Mouse (Mus musculus): ENCODE measurements around the gene Mroh3.

Mroh3 gene

GRCm38 (mm10) chr1:136212803-136213202 is at the start of gene Mroh3:
Mroh3 (minus strand) TSS chr1:136212828.
- no peak for DNase-seq (ENCODE audit: low spot score in 2 of 2)

DNA sequence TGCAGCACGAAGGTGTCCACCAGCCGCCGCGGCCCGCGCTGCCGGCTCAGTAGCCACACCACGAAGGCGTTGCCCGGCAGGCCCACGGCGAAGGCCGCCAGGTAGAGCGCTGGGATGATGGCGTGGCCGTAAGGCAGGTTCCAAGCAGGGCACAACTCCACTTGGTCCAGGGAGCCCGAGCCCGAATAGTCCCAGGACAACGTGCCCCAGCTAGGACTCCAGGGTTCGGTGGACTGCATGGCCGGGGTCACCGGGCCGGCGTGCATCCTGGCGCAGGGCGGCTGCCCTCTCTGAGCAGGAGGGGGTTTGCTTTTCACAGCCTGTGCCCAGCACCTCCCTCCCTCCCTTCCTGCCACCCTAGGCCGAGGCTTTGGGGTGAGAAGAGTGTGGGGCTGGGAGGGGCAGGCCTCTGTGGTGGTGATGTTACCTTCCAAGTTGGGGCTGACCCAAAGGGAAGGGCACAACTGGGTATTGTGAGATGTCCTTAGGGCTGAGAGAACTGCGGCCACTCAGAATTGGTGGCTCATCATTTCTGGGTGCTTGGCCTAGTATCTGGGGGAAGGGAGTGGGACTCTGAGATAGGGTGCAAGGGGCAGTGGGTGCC is 48.1 kb upstream of the Mroh3 start, which contains the start of gene Gpr25:
TSS of gene Gpr25 (minus strand) at position 239 of the 604 bp plus-strand sequence.
- no peak for DNase-seq (ENCODE audit: low spot score in 2 of 2)

DNA sequence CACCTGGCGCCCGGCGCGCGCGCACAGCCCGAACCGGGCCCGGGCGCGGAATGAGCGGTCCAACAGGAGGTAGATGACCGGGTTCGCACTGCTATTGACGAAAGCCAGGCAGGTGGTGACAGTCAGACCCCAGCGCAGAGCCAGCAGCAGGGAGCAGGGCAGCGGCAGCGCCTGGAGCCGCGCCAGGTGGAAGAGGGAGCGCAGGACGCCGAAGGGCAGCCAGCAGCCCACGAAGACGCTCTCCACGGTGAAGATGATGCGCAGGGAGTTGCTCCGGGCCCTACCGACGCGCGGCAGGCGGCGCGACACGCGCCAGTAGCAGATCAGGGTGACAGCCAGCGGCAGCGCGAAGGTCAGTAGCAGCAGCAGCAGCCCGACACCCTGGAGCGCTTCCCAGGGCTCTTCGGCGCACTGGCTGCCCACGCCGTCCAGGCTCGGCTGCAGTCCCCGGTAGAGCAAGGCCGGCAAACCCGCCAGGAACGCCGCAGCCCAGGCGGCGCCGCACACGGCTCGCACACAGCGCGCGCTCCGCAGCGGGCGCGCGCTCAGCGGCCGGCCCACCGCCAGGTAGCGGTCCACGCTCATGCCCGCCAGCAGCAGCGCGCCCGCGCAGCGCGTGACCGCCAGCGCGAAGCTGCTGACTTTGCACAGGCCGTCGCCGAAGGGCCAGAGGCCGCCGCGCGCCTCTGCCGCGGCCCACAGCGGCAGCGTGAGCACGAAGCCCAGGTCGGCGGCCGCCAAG is 47.4 kb upstream of the Mroh3 start:
- peak; percentile 33 to 36 for DNase-seq (ENCODE audit: low spot score in 2 of 2)

DNA sequence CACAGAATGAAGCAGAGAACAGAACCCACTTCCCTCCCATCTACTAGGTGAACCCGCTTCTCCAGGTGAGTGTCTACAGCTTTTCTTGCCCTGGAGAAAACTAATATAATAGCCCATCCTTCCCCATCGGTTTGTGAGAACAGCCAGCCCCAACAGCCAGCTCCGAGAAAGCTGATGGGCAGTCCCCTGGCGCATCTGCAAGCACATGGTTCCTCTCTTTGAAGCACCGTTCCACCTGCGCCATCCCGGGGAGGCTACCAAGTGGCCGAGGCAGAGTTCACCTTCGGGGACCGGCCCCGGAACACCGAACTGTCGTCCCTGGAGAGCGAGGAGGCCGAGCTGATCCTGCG is 46.9 kb upstream of the Mroh3 start:
- no peak for DNase-seq (ENCODE audit: low spot score in 2 of 2)

DNA sequence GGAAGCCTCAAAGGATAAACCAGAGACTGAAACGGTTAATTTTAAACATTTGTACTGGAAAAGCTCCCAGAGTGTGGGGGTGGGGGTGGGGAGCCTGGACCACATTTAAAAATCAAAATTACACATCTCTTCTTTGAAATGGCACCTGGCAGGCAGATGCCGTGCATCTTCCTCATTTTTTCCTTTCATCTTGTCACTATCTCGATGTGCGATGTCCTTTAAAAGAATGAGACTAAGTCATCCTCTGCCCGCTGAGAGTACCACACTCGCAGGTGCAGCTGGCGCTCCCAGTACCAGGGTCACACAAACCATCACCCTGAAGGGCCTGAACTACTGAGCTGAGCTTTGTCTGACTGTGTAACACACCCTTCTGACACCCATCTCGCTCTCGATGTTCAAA is 45.9 kb upstream of the Mroh3 start:
- DNase-seq (ENCODE audit: low spot score in 2 of 2) = no peak

DNA sequence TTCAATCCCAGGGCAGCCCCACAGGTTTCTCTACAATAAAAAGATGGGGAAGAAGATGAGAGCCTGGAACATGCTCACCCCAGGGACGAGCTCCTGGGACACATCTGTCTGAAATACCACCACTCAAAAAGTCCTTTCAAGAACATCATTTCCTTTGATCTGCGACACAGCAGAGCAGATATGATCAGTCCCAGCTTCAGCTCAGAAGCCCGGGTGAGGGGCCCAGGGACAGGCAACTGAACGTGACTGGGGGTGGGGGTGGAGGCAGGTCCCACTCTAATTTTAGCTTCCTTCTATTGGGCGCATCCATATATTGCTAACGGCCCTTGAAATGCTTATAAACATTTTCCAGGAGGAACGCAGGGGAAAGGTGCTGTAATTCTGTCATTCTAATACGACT is 43.0 kb upstream of the Mroh3 start:
- no peak for DNase-seq (ENCODE audit: low spot score in 2 of 2)

DNA sequence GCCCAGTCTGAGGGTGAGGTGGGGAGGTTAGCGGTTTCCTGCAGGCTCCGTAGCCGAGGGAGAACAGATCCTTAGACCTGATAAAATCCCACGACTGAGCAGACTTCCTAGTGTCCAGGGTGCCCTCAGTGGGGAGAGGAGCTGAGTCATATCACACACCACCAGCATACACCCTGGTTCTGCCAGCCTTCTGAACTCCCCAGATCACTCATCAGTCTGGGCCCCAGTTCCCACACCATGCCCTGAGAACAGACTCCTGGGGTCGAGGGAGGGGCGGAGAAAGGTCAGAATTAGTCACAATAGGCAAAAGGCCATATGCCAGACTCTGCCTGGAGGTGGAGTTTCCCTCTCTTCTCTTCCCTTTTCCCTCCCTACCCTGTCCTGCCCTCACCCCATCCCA is 42.5 kb upstream of the Mroh3 start:
- DNase-seq (ENCODE audit: low spot score in 2 of 2) = no peak

GRCm38 (mm10) chr1:136254503-136255065 is 42.0 kb upstream of the Mroh3 start:
- no peak for DNase-seq (ENCODE audit: low spot score in 2 of 2)

- no peak for DNase-seq (ENCODE audit: low spot score in 2 of 2)
These were observed 40.8 kb upstream of the Mroh3 start for GRCm38 (mm10) chr1:136253472-136253871.

DNA sequence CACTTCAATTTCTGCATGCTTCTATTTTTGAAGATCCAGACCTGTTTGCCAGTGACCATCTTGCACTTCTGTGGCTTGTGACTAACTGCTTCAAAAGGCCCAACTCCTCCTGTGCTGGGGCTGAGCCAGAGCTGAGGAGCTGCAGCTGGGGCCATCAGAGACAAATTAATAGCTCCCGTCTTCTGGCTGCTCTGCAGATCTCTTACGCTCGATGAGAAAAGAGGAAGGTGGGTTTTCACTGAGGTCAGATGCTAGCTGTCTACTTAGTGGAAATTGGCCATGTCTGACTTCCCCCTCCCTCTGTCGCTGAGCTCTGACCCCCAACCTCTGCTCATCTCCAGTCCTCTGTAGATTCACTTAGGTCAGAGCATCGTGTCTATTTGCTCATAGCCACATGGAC is 37.0 kb upstream of the Mroh3 start:
- DNase-seq (ENCODE audit: low spot score in 2 of 2) = no peak

GRCm38 (mm10) chr1:136247393-136247792 is 34.8 kb upstream of the Mroh3 start:
- DNase-seq (ENCODE audit: low spot score in 2 of 2) = no peak

DNA sequence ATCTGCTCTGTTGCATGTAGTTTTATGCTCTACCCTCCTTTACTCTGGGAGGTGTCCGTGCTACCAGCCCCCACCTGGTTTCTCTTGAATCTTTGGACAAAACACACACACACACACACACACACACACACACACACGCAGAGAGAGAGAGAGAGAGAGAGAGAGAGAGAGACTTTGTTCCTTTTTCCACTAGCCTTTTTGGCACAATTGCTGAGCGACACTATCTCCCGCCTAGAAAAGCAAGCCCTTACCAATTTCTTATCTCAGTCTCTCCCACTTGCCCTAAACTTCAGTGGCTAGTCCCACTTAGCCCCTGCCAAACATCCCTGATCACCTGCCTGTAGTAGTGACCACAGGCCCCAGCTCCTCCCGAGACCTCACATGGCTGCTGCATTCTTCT is 31.8 kb upstream of the Mroh3 start:
- DNase-seq (ENCODE audit: low spot score in 2 of 2) = no peak

- no peak for DNase-seq (ENCODE audit: low spot score in 2 of 2)
These were observed 29.2 kb upstream of the Mroh3 start for GRCm38 (mm10) chr1:136241801-136242200.

GRCm38 (mm10) chr1:136238495-136238894 is 25.9 kb upstream of the Mroh3 start:
- DNase-seq (ENCODE audit: low spot score in 2 of 2) = no peak

- DNase-seq (ENCODE audit: low spot score in 2 of 2) = no peak
These were observed 22.0 kb upstream of the Mroh3 start for GRCm38 (mm10) chr1:136234595-136235092.

- DNase-seq (ENCODE audit: low spot score in 2 of 2) = no peak
These were observed 21.4 kb upstream of the Mroh3 start, which contains the start of gene Inava for GRCm38 (mm10) chr1:136233892-136234594. Inava (minus strand) TSS chr1:136234264.

DNA sequence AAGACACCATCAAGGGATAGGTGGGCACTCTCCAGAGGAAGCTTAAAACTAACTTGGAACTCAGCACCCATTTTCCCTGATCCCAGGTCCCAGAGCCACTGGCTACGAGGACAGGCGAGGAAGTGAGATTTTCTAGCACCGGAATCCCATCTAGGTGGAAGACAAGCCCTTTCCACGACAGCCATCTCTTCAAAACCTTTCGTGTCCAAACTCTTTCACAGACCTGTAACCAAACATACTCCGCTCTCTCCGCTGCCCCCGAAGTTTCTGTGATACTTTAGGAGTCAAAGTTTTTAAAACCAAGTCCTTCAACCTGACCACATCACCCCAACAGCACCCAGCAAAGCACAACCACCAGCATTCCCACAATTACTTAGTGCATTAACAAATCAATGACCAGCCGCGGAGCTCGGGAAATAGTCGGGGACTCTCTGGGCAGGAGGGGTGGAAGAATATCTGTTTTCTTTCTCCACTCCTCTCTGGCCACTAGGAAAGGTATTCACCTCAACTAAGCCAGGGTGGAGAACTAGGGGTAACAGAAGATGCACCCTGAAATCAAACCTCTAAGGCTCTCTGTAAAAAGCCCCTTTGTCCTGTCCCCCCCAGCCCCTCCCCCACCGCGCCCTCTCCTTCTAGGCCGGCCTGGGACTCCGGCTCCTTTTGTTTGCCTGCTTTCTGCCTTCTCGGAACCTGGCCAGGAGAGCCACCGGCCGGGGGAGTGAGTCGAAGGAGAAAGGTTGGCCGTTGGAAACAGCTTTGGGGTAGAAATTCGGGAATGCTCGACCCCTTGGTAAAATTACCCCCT is 20.6 kb upstream of the Mroh3 start:
- DNase-seq (ENCODE audit: low spot score in 2 of 2) = no peak

- DNase-seq (ENCODE audit: low spot score in 2 of 2) = no peak
These were observed 19.8 kb upstream of the Mroh3 start for GRCm38 (mm10) chr1:136232285-136232926.

DNA sequence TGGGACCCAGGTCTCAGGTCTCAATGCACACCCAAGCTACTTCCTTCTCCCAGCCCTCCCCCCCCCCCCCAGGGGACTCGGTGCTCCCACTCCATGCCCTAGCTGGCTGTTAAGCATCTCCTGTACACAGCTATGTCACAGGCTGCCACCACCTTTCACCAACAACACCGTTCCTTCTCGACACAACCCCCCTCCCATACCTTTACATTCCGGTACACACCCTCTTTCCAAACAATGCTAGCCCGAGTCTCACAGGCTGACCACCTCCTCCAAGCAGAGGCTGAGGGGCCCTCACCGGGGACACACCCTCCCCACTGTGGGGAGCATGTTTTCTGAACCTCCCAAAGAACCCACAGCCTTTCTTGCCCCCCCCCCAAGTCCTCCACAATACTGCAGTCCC is 19.0 kb upstream of the Mroh3 start:
- no peak for DNase-seq (ENCODE audit: low spot score in 2 of 2)

DNA sequence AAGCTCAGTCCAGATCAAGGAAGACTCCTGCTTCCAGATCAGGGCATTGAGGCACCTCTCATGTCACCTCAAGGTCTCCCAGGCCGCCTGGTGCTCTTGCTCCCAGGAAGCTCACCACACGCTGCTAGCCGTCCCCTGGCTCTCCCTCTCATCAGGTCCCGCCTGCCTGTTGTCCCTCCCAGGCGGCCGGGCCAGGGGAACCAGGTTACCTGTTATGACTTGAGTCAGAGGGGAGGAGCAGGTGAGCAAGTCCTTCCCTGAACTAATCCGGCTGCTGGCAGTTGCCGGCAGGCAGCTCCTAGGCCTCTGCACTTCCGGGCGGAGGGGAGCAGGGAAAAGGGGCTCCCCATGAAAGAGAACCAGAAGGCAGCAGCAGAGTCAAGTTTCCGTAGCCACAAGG is 17.6 kb upstream of the Mroh3 start:
- no peak for DNase-seq (ENCODE audit: low spot score in 2 of 2)

- no peak for DNase-seq (ENCODE audit: low spot score in 2 of 2)
These were observed 16.4 kb upstream of the Mroh3 start for GRCm38 (mm10) chr1:136229040-136229373.

Measured in heart, adult 9 months (tissue).